Mouse (Mus musculus): Measurements from ENCODE around the gene Mrpl21.

Gene Mrpl21

DNA sequence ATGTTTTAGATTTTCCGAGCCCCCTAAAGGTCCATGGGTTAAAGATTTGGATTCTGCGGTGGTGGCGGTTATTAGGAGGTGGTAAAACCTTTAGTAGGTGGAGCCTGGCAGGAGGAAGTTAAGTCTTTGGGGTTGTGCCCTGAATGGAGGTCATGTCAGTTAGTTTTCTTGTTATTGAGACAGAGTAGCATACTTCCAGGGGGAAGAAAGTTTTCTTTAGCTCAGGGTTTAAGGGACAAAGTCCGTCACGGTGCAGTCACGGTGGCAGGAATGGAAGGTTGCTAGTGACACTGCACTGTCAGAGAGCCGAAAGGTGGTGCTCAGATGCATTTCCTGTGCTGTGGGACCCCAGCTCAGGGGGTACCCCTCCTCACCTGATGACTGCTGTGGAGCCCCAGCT is 15.1 kb downstream of the Mrpl21 start:
- DNase-seq (ENCODE audit: low read depth) = no peak

GRCm38 (mm10) chr19:3304017-3304416 is 21.3 kb downstream of the Mrpl21 start:
- no peak for DNase-seq (ENCODE audit: low read depth)

DNA sequence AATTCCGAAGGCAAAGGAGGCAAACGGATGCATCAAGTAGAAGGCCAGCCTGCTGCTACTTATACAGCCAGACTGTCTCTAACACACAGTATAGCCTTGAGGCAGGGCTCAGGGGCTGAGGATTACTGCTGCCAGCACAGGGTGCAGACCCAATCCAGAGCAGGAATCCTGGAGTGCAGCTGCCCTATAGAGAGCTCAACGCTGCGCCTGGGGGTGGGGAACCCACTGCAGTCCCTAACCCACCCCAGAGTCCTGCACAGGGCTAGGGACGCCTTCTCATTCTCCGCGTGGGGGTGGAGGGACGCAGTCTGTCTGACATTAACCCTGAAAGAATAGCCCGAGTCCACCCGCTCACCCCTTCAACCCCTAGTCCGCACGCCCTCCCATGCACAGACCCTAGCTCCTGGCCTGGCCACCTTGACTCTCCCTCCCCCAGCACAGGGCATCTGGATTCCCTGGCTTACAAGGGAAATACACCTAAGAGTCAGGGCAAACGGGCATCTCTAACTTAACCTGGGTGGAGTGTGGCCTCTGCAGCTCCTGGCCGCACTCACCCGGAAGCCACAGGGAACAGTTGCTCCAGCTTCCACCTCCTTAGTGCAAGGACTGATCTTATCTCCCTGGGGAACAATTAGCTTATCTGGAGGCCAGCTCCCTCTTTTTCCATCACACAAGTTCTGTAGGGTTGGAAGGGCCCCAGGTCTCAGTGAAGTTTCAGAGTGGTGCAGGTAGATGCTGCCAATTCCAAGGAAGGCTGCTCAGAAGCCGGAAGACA is 24.7 kb downstream of the Mrpl21 start:
- no peak for DNase-seq (ENCODE audit: low read depth)

GRCm38 (mm10) chr19:3319341-3319740 is 36.6 kb downstream of the Mrpl21 start:
- no peak for DNase-seq (ENCODE audit: low read depth)

DNA sequence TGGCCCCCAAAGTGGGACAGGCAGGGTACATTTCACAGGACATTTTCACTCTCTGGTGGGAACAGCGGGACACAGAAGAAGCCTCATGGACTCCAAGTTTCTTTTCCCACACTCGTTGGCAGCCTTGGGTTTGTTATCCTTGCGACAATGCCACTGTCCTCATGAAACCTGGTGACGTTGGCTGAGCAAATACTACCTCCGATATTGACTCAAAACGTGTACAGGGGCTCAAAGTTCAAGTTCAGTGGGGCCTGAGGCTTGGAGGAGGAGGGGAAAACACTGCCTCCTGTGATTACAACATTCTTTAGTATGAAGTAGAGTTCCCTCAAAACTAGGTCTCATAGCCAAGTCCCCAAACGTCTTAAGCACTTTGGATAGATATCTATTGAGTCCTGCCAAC is 37.4 kb downstream of the Mrpl21 start:
- no peak for DNase-seq (ENCODE audit: low read depth)

DNA sequence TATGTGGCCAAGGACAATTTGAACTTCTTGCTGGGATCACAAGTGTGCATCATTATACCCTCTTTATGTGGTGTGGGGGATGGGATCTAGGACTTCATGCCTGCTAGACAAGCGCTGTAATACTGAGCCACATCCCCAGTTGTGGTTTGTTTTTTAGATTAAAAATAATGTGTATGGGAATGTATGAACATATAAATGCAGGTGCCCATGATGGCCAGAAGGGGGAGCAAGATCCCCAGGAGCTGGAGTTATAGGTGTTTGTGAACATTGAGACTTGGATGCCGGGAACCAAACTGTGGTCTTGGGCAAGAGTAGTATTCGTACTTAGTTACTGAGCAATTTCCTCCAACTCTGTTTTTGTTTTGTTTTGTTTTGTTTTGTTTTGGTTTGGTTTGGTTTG is 38.1 kb downstream of the Mrpl21 start:
- DNase-seq (ENCODE audit: low read depth) = peak; percentile 38

DNA sequence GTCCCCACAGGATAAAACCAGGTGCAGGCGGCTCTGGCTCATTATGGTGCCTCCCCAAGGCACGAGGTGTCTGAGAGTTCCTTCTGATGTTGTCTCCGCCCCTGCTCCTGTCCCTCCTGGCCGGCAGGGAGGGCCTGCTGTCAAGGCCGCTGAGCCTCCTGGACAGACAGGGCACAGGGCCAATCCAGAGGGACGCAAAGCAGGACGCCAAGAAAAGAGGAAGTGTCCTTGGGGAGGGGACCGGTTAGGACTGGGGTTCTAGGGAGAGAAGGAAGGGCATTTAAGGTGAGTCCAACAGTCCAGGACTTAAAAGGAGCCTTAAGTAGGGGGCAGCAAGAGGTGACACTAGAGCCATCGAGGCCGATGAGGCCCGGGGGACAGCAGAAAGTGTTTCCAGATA is 38.9 kb downstream of the Mrpl21 start:
- DNase-seq (ENCODE audit: low read depth) = peak; percentile 35

- DNase-seq (ENCODE audit: low read depth) = peak; percentile 57
Observed at GRCm38 (mm10) chr19:3322261-3322969, 39.7 kb downstream of the Mrpl21 start, which contains the start of gene Cpt1a. Cpt1a (plus strand) TSS chr19:3322334.

GRCm38 (mm10) chr19:3323201-3323621 is 40.5 kb downstream of the Mrpl21 start:
- DNase-seq (ENCODE audit: low read depth) = peak; percentile 69

- DNase-seq (ENCODE audit: low read depth) = no peak
Observed at GRCm38 (mm10) chr19:3323753-3324270, 41.1 kb downstream of the Mrpl21 start.

GRCm38 (mm10) chr19:3324271-3324811 is 41.6 kb downstream of the Mrpl21 start:
- DNase-seq (ENCODE audit: low read depth) = peak; percentile 40

DNA sequence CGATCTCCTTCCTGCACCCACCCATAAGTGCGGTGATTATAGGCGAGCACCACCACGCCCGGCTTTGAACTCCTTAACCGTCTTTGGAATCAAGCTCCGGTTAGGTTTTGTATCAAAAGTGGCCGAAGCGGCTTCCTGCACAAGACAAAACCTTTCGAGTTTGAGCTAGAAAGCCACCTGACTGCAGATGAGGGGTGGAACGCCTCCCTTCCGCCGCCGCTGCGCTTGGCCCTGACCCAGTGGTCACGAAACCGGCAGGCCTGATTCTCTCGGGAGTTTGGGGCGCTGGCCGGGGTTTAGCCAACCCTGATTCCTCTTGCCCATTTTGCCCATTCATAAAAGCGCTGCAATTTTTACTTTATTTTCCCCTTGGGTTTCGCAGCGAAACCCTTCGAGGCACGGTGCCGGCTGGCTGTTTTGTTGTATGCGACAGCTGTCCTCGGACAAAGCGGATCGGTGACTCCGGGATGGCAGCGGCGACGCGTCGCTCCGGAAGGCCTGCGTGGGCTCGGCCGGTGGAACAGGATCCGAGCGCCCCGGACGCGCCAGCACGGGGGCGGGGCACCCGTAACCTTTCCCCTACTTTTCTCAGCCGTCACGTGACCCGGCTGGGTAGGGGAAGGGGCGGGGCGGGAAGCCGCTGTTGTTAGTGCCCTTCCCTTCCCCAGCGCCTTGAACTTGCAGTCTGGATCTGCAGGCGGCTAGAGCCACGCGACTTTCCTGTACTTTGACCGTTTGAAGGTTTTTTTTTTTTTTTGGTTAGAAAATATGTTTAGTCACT is 42.4 kb downstream of the Mrpl21 start:
- DNase-seq (ENCODE audit: low read depth) = peak; percentile 90

DNA sequence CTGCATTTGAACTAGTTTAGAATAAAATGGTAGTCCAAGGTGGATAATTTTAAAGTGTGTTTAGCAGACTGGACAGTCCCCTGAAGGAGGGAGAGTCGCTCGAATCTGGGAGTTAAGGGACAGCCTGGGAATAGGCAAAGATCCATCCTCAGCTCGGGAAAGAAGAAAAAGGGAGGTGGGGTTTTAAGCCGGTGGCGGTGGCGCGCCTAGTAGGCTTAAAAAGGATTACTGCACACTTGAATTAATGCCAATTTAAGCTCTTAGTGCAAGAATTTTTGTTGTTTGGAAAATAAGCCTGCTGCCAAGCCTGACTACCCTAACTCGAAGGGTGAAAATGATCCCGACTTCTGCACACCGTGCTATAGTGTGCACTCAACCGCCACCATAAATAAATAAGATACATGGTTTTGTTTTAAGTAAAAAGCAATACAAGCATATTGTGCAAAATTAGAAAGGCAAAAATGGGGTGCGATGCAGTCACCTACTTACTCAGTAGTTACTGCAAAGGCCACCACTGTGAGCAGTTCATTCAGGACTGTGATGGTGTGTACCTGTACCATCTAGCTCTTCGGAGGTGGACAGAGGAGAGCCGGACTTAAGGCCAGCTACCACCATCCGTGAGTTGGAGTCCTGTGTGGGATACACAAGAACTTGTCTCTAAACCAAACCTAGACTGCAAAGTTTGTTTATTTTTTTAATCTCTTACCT is 43.2 kb downstream of the Mrpl21 start:
- DNase-seq (ENCODE audit: low read depth) = no peak

DNA sequence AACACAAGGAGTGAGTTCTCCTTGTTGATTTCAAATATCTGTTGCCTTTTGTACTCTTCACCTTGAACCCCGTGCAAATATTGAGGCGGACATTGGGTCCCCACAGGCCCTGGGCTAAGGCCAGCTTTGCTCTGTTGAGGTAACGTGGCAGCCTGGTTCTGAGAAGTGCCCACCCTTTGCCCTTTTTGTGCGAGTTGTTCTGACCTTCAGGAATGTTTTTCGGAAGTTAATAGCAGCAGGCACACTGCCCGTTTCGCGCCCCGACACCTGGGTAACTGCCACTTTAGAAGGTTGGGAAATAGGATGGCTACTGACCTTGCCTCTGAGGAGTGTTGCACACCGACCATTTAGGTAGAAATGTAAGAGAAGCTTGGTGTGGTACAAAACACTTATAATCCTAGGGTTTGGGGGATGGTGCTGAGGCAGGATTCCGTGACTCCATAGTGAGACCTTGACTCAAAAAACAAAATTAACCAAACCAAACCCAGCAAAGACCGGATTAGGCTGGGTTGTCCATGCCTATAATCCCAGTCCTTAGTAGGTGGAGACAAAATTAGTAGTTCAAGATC is 43.9 kb downstream of the Mrpl21 start:
- DNase-seq (ENCODE audit: low read depth) = no peak

DNA sequence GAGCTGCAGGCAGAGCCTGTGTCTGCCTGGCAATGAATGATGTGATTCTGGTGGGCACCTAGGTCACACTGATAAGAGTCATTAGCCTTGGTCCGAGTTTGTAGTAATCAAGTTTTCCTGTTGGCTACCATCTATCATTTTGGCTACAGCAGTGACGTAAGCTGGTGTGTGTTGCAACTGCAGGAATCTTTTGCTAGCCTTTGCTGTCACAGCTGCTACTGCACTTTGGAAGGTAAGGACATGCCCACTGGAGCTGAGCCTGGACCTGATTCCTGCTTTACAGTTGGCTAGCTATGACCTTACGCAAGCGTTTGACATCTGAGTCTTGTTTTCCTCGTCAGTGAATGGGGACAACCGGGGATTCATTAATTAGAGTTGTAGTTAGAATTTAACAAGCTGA is 50.5 kb downstream of the Mrpl21 start:
- DNase-seq (ENCODE audit: low read depth) = no peak

DNA sequence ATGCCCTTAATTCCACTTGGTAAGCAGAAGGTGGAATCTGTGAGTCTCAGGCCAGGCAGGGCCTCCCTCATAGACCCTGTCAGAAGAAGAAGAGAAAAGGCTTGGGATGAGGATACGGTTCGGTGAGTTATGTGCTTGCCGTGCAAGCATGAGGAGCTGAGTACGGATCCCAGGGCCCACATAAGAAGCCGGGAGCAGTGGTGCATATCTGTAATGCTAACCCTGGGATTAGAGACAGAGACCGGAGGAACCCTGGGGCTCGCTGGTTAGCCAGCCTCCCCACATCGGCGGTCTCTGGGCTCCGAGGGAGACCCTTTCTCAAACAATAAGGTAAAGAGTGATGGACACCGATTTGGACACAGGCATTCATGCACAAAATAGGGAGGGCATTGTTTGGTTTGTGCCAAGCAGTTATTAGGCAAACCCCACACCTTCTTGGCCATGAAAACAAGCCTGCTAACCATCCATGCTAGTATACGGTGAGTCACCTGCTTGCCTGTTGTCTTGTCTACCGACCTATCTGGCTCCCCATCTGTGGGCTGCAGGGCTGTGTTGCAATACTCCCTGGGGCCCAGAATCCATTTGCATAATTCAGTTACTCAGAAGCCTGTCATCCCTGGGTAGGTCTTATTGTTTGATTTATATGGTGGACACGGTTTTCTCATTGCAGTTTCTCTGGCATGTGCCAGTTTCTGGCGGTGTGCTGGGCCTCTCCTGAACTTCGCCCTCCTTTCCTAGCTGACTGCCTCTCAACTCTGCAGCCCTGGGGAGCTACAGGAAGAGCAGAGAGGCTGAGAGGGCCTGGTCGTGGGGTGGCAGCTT is 51.2 kb downstream of the Mrpl21 start:
- peak; percentile 55 for DNase-seq (ENCODE audit: low read depth)

DNA sequence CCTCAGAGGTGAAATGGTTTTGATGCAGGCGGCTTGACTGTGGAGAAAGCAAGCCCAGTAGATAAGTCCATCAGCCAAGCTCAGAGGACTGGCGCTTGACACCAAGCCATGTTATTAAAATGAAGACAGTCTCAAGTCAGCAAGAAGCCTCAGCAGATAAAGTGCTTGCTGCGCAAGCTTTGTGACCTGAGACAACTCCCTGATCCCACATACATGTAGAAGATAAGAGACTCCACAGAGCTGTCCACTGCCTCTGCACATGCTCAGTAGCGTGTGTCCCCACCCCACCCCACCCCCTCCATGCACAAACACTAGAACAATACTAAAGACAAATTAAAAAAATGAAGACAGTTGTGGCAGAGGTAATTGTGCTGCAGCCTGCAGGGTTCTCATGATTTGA is 51.8 kb downstream of the Mrpl21 start:
- DNase-seq (ENCODE audit: low read depth) = no peak

DNA sequence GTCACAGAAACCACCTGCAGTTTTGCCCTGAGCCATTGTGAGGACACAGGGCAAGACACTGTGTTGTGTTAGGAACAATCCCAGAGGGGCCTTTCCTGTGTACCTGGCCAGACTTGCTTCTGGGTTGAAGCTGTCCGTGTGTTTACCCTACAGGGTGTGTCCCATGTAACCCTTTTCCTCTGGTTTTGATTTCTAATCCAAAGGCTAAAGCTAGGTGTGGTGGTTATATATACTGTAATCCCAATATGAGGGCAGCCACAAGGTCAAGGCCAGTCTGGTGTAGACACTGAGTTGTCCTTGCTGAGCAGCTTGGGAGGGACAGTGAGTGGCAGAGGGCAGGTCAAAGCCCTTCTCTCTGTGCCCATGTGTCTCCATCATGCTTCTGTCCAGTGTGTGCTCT is 53.2 kb downstream of the Mrpl21 start:
- DNase-seq (ENCODE audit: low read depth) = no peak

DNA sequence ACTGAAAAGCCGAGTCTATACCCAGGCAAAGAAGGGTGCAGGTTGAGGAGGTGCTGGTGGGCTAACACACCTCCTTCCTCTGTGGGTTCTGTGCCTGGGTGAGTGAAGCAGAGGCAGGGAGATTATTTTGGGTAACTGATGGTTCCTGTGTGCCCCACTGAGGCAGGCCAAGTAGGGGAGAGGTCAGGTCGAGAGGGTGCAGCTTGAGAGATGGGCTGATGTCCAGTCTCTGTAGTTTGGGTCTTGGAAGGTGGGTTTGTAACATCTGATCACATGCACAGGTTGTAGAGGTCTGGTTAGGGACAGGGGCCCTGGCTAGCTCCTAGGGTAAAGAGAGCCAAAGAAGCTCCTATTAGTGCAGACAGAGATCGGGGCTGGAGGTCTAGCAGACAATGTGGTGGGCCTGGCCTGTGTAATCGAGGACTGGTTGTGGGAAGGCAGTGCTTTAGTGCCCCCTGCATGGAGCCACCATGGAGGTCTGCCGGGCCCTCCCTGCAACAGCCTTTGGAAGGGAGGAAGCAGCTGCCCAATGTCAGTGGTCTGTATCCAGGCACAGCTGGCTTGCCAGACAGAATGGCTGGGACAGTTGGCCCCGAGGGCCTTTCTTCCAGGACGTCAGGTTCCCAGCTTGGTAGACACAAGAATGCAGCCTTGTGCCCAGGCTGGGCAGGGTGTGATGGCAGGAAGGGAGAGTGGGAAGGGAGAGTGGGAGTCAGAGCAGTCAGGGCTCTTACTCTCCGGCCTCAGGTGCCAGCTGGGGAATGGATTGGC is 54.0 kb downstream of the Mrpl21 start:
- DNase-seq (ENCODE audit: low read depth) = no peak

- DNase-seq (ENCODE audit: low read depth) = no peak
Observed at GRCm38 (mm10) chr19:3339187-3339586, 56.5 kb downstream of the Mrpl21 start.
